Mouse (Mus musculus): ENCODE data around the gene Gm49601.

Gm49601 gene

DNA sequence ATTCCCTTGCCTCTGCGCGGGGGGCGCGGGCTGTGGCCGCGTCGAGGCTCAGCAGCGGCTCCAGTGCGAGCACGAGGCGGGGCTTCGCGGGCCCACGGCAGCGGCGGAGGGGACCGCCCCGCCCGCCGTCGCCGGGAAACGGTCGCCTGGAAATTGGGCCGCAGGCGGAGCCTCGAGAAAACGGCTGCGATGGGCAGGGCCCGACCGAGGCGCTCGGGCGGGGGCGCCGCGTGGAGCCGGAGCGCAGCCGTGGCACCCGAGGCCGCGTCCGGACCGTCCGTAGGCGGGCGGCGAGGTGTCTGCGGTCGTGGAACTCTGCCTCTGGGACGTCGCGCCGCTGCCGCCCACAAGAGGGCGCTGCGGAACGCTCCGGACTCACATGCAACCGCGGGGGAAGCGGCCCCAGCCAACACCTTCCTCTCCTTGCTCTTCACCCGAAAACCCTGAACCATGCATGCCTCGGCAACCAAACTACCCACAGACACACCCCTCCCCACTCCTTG lies at the start of gene Gm49601:
TSS of gene Gm49601 (minus strand) at position 52 of the 503 bp plus-strand sequence.
- no peak for DNase-seq (ENCODE audit: extremely low read depth, low read depth, low spot score)

DNA sequence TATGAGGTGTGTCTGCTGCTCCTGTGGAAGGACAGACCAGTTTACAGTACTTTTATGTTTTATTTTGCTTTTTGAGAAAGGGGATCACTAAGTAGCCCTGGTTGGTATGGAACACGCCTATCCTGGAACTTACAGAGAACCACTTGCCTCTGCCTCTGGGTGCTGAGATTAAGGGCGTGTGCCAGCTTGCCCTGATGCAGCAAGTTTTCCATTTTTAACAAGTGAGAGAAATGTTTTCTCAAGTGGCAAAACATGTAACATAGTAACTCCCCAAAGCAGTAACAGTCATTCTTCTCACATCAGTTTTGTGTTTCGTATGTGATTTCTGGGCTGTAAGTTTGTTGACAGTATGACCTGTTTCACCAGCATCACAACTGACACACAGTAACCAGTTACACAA lies 46.8 kb upstream of the Gm49601 start:
- no peak for DNase-seq (ENCODE audit: extremely low read depth, low read depth, low spot score)

DNA sequence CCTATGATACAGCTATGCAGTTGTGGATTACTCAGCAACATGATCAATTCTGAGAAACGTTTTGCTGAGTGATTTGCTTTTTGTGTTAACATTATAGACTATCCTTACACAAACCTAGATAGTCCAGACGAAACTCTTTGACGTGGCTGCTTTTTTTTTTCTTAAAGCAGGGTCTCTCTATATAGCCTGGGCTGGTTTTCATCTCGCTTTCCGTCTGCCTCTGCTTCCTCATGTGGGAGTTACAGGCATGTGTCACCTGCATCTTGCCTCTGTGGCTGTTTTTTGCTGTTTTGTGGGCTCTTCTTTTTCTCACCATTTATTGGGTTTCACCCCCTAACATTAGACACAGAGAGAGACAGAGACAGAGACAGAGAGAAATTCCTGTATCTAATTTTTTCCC lies 45.8 kb upstream of the Gm49601 start:
- no peak for DNase-seq (ENCODE audit: extremely low read depth, low read depth, low spot score)

DNA sequence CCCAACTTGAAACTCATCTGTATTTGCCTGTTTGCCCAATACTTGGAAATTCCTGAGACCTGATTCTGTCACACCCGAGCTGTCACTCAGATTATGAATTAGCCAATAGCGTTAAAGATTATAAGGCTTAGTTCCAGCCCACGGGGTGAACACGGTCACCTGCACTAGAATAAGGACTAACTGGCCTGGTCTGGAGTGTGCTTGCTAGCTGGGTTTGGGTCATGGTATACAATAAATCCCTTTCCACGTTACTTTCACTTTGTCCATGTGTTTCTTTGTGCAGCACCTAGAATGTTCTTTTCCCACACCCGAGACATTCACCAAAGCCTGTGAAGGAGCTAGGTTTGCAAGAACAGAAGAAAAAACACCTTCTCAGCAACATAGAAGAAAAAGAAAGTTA lies 43.7 kb upstream of the Gm49601 start:
- DNase-seq (ENCODE audit: extremely low read depth, low read depth, low spot score) = no peak

DNA sequence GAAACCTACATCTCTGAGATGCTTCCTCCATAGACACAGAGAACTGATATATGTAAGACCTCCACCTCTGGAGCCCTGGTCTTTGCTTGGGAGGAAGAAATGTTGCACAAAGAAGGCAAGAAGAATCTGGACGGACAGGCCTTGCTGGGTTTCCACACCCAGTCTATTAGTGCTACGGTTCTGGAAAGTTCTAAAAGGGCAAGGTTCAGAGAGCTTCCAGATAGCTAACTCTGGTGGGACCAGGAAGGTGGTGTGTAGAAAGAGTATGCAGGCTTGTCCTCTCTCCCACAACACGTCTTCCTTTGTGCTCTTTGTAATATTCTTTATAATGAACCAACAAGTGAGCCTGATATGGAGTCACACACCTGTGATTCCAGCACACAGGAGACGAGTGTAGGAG lies 32.4 kb upstream of the Gm49601 start:
- DNase-seq (ENCODE audit: extremely low read depth, low read depth, low spot score) = no peak

DNA sequence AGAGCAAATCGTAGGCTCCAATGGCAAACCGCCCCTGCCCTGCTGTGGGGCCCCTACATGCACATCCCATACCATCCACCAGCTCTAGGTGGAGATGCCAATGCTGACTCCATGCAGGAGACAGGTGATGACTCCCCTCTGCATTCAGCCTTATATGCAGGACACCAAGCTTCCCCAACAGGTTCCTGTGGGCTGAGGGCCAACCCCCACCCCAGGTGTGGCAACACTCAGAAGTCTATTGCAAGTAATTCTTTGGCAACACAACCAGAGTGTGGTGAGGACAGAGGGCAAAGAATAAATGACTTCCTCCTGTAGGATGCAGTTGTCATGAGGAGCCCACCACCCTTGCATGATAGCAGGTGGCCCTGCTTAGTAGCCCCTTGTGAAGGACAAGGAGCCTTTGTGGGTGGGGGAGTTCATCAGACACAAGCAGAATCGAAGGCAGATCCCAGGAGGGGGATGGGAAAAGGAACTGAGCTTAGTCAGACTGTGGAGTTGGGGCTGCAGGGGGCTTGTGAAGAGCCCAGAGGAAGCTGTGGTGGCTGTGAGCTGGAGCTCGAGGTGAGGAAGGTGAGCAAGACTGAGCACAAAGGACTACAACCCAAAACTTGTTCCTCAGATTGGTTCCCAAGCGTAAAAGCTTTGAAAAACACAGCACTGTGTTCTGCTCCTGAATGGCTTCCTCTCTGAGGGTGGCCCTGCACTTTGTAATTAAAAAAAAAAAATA lies 29.3 kb upstream of the Gm49601 start:
- DNase-seq (ENCODE audit: extremely low read depth, low read depth, low spot score) = peak; percentile 34

DNA sequence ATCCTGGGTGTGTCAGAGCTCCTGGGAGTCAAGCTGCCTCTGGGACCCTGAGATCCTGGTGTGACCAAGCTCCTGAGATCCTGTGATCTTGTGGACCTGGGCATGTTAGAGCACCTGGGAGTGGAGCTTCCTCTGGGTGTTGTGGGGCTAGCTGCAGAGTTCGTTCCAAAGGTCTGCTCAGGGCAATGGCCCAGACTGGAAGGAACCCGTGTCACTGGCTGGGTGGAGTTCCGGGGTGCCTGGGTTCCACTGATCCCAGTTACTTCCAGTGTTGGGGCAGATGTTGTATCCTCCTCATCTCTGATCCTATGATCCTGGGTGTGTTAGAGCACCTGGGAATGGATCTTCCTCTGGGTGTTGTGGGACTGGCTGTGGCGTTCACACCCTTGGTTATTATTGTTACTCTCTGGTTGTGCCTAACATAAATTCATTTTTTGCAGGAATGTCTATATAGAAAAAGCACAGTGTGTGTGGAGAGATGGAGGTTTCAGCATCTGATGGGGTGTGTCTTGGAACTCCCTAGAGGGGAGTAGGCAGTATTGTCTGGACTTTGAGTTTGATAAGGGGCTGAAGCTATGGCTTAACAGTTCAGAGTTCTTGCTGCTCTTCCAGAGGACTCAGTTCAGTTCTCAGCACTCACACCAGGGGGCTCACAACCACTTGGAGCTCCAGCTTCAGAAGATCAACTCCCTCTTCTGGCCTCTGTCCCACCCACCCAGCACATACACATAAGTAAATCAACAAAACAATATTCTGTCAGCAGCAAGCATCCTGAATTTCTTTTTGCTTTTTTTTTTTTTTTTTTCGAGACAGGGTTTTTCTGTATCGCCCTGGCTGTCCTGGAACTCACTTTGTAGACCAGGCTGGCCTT lies 27.3 kb upstream of the Gm49601 start:
- DNase-seq (ENCODE audit: extremely low read depth, low read depth, low spot score) = no peak

DNA sequence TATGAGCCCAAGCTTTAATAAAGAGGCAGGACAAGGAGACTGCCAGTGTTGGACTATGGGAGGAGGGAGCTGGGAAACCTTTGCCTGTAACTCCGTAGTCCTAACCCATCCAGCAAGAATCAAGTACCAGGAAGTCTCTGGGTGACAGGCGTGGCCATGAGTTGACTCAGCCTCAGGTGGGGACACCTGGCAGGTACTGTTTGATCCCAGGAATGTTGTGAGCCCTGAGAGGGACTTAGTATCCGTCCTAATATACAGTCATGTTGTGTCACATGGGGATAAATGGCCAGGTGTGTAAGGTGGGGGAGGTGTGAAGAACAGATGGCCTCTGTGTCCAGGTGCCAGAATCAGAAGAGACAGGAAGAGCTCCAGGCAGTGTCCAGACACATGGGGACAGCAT lies 22.9 kb upstream of the Gm49601 start:
- peak; percentile 34 for DNase-seq (ENCODE audit: extremely low read depth, low read depth, low spot score)

DNA sequence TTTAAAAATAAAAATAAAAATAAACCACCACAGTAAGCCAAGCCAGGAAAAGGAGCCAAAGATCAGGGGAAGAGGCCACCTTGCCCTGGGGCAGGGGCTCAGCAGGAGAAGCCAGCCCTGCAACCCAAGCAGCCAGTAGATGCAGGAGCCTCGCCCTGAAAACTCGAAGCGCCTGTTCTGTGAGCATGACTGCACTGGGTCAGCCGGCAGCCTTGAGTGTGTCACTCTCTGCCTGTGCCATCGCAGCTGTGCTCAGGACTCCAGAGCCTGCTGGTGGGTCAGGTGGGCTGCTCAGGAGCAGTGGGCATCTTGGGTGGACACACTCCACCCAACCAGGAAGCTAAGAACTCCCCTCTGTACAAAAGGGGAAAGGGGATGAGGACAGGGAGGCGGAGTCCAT lies 19.1 kb upstream of the Gm49601 start:
- no peak for DNase-seq (ENCODE audit: extremely low read depth, low read depth, low spot score)

DNA sequence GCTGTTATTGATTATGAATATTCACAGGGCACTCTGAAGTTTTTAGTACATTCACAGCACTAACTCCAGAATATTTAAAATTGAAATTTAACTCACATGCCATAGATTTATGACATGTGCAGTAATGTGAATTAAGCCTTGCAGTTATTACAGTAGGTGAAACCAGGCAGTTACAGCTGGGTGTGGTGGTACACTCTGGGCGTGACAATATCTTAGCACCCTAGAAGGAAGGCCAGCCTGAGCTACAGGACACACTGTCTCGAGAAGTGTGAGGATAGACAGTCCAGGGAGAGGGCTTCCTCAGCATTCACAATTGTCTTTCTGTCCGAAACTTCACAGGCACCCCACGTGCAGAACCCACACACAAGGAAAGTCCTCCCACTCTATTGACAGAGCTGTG lies 18.3 kb upstream of the Gm49601 start:
- DNase-seq (ENCODE audit: extremely low read depth, low read depth, low spot score) = no peak

DNA sequence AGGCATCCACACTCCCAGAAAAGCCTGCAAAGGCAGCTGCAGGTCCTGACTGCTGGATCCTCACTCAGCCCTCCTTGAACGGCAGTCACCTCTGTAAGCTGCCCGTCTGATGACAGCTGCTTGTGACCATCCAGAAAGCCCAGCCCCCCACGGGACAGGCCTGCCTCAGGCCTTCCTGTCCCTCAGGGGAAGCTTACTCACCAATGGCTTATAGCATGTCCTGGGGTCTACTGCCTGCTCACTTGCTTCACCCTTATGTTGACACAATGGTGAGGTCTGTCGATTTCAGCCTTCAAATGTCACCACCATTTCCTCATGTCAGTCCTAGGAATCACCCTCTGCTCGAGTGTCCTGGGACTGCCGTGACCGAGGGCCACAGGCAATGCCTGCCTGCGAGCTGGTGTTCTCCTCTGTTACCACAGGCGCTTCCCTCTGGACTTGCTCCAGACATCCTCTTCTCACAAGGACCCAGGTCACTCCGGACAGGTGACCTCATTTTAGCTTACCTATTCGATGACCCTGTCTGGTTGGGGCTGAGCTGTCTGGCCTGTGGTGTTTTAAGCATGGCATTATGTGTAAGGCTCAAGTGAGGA lies 17.3 kb upstream of the Gm49601 start:
- DNase-seq (ENCODE audit: extremely low read depth, low read depth, low spot score) = no peak

DNA sequence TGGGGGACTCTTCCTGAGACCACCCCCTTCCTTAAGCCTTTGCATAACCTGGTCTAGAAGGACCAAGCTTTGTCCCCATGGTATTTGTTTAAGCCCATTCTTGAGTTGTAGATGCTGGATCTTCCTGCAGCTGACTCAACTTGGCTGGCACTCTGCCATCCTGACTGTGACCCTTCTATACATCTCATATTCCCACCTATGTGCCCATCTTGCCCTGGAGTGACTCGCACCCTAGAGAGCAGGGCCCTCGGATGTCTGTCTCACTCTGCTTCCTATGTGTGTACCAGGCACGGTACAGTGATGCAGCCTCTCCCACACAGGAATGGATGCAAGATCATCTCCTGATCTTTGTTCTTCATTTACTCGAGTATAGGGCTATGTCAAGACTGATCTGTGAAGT lies 16.7 kb upstream of the Gm49601 start:
- no peak for DNase-seq (ENCODE audit: extremely low read depth, low read depth, low spot score)

DNA sequence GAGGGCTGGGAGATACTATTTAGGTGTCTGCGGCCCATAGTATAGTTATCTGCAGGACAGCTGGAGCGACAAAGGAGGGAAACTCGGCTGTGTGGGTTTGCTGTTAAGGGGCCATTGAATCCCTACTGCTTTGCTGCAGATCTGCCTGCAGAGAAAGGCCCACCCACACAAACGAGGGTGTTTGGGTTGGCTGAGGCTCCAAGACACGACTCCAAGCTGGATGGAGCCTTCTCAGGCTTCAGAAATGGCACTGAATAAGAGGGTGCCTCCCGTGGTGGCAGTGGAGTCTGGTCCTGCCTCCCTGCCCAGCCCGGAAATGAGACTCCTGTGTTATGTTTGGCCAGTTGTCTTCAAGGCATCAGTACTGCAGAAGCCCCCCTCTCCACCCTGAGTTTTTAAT lies 16.1 kb upstream of the Gm49601 start:
- DNase-seq (ENCODE audit: extremely low read depth, low read depth, low spot score) = no peak

DNA sequence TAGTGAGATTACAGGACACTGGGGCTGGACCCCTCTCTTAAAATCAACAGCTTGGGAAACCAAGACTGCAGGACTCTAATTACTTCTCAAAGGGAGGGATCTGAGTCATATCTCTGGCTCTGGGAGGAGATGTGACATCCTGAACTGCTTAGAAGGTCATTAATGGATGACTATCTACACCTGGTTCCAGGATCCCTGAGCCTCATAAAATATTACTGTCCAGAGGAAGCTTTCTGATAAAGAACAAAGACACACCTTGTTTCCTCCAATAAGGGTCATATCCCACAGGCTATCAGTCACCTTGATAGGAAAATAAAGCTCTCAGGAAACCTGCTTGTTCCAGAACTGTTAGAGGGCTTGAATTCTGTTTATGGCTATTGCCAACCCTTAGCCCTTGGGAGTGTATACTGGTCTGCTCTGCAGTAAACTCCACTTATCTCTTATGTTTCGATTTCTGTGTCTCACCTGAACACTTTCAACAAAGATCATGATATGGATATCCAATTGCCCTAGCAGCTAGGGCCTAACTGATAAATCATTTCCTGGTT lies 13.2 kb upstream of the Gm49601 start:
- DNase-seq (ENCODE audit: extremely low read depth, low read depth, low spot score) = no peak

DNA sequence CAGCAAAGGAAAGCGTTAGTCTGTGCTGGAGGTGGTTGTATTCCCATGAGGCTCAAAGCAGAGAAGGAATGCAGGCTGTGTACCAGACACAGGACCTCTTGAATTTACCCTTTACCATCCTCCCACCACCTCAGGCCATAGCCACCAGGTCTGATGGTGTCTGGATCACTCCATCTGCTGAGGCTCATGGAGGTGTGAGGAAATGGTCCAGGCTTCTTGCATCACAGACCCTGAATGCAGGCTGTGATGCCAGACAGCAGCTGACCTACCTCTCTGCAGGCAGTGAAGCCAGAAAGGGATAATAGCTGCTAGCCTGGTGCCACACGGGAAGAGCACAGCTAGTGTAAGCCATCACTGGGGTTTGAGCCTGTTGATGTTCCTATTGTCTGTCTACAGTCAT lies 12.2 kb upstream of the Gm49601 start:
- no peak for DNase-seq (ENCODE audit: extremely low read depth, low read depth, low spot score)

DNA sequence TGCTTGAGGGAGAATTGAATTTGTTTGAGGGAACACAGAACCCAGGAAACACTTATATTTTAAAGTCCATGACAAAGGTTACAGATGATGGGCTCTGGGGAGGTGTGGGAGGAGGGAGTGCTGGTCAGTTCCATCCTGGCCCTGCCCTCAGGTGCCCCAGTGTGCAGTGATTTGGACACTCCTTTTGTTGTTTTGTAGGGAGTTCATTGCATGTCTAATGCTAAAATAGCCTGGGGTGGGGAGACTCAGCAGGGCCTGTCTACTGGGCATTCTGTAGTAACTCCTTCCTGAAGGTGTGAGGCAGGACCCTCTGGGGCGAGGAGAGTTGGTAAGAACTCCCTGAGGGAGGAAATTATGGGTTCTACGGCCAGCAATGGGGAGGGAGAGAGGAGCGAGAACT lies 10.6 kb upstream of the Gm49601 start:
- no peak for DNase-seq (ENCODE audit: extremely low read depth, low read depth, low spot score)

DNA sequence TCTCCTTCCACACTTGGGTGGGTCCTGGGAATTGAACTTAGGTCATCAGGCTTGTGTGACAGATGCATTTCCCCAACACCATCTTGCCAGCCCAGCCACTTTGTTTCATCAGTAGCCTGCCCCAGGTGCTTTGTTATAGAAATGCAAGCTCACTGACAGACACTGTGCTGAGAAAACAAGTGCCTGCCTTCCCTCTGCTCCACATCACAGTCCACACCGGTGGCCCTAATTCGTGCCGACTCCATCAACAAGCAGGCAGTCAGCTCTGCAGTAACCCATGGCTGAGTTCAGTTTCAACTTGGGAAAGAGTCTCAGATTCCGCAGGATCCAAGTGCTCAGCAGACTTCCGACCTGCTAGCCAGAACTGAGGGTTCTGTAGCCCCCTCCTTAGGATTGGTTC lies 10.2 kb upstream of the Gm49601 start:
- DNase-seq (ENCODE audit: extremely low read depth, low read depth, low spot score) = no peak

DNA sequence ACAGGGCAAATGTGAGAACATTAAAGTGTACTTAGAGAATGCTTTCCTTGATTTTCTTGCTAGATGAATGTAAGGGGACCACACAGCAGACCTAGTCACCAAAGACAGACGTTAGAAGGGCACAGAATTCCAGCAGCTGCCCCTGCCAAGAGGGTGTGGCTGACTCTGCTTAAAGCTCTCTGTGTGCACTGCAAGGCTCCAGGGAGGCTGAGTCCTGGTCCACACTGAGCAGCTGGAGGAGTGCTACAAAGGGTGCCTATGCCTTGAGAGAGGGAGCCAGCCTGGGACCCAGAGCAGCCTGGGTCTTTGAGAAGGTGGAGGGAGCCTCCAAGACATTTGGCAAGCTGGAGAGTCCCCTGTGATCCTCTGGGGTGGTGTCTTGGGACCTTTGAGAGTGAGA lies 7.1 kb upstream of the Gm49601 start:
- DNase-seq (ENCODE audit: extremely low read depth, low read depth, low spot score) = no peak

DNA sequence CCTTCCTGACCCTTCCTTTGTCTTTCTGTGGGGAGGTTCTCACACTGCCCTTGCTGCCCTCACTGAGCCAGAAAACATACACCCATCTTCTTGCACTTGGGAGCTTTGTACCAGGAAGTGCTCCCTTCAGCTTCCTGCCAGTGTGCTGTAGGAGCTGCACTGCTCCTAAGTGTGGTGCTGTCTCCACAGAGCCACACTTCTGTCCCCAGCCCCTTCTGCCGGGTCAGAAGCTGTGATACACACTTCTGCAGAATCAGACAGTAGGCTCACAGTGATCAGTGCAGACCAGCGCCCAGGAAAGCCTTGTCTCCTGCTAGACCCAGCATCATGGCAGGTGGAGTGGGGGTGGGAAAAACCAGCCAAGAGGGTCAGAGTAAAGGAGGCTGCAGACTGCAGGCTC lies 6.6 kb upstream of the Gm49601 start:
- DNase-seq (ENCODE audit: extremely low read depth, low read depth, low spot score) = no peak

DNA sequence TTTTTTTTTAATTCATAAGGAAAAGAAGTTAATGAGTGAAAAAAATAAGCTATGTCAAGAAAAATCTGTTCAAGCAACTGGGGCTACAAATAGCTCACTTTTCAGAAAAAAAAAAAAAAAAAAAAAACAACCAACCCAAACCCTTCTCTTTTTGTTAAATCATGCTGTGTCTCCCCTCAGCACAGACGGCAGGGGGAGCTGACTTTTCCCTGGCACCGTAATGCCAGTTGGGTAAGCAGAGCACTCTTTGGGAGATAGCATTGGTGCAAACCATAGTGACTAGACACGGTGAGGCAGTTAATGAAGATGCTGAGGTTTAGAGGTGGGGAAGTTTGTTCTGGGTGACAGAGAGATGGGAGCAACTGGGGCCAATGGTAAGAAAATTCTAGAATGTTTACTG lies 5.8 kb upstream of the Gm49601 start:
- no peak for DNase-seq (ENCODE audit: extremely low read depth, low read depth, low spot score)

DNA sequence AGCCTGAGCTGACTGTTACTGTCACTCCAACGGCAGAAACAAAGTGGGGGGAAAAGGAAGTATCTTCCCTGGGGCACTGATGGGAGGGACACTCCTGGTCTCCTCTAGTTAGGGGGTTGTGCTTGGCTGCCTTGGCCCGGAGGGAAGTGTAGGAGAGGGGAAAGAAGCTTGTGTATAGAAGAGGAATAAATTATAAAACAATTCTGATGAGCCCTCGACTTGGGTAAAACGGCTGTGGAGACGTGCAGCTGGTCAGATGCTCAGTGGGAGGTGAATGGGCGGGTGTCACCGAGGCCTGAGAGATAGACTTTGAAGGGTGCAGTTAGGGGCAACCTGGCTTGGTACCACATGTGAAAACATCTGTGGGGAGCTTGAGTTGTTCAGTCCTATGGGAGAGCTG lies 4.9 kb upstream of the Gm49601 start:
- DNase-seq (ENCODE audit: extremely low read depth, low read depth, low spot score) = no peak

DNA sequence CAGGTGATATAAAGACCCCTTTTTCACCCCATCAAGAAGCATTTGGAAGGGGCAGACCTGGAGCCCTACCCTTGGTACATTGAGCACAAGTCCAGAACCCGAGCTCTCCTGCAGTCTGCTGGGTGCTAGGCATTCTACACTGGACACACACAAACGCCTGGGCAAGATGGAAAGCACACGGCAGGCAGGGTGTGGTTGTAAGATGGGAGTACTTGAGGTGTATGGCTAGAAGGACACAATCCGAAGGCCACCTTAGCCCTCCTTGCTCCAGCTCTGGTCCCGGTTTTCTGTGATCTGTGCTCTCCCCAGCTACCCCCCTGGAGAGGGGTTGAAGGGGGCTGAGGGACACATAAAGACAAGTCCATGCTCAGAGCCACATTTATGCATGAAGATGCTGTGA lies 4.1 kb upstream of the Gm49601 start:
- no peak for DNase-seq (ENCODE audit: extremely low read depth, low read depth, low spot score)

Measured in fat pad, adult 2 months (tissue).